Mouse (Mus musculus) urinary bladder, postnatal 10 days (tissue): ENCODE measurements around the gene Polr3b.

Experiments used
- DNase-seq: peaks from one replicate; pipeline ENCODE4 v3.0.0; 2022; ENCODE audit warnings: low spot score

Gene Polr3b

GRCm38 (mm10) chr10:84610783-84611182, 11.3 kb upstream of the Polr3b start:
- DNase-seq, result no peak

DNA sequence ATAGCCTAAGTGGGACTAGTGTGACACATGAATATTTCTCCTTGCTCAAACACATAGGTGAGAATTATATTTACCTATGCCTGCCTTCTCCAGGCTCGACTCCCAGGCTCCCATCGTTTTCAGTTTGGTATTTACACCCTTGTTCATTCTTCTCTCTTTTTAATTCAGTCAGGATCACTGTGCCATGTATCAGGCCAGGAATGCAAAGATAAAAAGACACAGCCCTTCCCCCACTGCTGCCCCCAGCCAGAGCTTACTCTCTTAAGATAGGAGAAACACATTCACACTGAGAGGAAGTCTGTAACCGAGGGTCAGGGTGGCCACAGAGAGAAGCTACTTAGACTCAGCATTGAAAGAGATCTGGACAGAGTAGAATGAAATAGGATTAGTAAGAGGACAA, 10.4 kb upstream of the Polr3b start:
- DNase-seq, result no peak

DNA sequence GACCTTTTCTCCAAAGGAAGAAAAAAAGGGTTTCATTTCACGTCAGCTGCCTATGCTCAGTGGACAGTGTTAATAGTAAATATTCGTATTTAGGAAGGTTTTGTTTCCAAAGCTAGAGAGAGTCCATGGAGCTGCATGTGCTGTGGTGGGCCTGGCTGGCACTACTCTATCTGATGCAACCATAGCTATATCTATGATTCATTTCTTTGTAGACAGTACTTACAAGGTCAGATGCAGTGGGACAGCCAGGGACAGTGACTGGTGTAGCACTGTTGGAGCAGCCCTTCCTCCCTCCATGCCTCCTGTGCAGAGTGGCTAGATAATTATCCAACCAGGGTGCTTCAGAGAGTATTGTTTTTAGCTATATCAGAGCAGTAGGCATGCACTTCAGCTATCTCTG, 9.8 kb upstream of the Polr3b start:
- no peak for DNase-seq

DNA sequence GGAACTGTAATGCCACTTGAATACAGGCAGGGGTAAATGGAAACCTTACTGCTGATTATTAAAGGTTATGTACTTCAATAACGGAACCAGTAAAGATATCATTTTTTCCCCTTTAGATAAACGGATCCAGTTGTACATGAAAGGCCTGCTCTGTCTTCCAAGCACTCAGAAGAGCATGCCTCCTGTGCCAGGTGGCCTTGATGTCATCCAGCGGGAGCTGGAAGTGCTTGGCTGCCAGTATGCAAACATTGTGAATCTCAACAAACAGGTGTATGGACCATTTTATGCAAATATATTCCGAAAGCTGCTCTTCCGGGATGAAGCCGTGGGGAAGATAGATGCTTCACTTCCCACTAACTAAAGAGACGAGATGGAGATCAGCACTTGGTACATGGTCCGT, 8.7 kb upstream of the Polr3b start:
- DNase-seq, result no peak

DNA sequence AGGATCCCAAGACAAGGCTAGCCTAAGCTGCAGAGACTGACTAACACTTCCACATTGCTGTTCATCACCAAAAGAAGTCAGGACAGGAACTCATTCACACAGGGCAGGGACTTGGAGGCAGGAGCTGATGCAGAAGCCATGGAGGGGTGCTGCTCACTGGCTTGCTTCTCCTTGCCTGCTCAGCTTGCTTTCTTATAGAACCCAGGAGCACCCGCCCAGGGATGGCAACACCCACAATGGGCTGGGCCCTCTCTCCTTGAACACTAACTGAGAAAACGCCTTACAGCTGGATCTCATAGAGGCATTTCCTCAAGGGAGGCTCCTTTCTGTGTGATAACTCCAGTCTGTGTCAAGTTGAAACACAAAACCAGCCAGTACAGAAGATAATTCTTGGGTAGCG, 7.0 kb upstream of the Polr3b start:
- no peak for DNase-seq

- no peak for DNase-seq
Observed at GRCm38 (mm10) chr10:84631182-84631581, 9.1 kb downstream of the Polr3b start.

DNA sequence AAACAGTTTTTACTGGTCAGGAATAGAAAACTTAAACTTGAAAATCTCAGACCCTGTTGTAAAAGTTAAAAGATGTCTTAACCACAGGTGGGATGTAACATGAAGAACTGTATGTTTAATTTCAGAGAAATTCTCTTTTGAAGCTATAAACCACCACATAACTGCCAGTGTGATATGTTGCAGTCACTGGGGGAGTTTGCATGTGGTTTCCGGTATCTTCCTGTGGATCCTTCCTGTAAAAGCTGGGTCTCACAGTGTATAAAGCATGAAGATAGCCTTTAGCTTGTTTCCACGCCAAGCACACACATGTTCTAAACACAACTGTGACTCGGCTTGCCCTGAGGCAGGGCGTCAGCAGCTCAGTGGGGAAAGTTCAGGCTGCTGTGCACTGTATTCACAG, 9.9 kb downstream of the Polr3b start:
- no peak for DNase-seq

- no peak for DNase-seq
Observed at GRCm38 (mm10) chr10:84636656-84637055, 14.6 kb downstream of the Polr3b start.

DNA sequence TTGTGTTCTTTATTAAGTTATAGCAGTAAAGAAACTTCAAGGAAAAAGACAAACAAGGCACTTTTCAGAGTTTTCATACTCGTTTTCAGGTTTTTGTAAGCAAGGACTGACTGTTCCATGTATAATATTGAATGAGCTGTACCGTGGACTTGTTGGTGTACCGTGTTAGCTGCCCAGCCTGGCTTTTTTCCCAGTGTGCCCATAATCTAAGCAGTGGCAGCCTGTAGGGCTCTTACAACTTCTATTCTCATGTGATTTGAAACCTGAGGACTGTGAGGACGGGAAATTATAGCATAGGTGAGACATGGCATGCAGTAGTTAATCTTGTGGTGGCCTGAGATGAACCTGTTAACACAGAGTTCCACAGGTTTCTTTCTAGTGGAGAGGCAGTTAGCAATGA, 16.3 kb downstream of the Polr3b start:
- no peak for DNase-seq

GRCm38 (mm10) chr10:84639525-84640287, 17.6 kb downstream of the Polr3b start:
- DNase-seq, result no peak

- DNase-seq, result no peak
Observed at GRCm38 (mm10) chr10:84640861-84641260, 18.8 kb downstream of the Polr3b start.

DNA sequence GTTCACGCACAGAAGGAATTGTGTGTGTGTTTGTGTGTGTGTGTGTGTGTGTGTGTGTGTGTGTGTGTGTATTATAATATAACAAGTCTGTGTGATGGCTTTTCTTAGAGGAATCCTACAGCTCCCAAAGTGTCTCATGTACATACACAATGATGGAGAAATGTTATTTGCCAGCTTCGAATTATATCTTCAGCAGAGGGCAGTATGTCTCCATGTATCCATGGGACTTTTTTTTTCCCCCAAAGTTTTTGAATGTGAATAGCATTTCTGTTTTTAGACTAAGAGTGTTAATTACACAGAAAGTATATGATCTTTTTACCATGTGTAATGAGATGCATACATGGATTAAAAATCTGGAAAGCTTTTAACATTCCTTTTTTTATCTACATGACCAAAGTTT, 19.5 kb downstream of the Polr3b start:
- no peak for DNase-seq

DNA sequence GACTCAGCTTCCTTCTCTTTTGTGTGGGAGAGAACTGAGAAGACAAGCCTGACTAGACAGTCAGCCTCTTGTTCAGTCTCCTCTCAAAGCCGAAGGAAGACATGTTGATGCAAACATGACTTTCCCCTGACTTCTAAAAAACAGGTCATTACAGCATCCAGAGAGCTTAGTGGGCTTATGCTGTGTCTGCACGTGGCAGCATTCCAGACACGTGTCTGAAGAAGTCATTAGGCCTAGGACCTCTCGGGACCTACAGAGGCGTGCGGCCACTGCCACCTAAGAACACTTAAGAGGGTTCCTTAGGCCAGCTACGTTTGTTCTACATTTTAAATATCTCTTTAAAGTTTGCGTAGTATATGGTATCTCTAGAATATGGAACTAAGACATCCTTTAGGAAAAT, 23.8 kb downstream of the Polr3b start:
- DNase-seq, result no peak

- DNase-seq, result no peak
Observed at GRCm38 (mm10) chr10:84646506-84647102, 24.5 kb downstream of the Polr3b start.

GRCm38 (mm10) chr10:84647264-84647663, 25.2 kb downstream of the Polr3b start:
- no peak for DNase-seq

DNA sequence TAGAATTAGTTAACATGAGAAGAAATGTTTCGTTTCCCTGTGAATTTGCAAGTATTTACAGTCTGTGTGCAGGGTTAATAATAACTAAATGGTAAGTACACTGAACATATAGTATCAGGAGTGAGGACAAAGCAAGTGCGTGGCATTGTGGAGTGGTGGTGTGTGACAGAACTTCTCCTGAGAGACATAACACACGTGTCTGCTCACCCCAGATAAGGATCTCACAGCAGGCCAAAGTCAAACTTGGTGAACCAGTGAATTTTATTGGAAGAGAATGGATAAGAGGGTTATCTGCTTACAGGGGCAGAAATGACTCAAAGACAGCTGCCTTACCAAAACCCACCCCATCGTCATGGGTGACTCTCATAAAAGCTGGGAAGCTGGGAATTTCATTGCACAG, 26.8 kb downstream of the Polr3b start:
- DNase-seq, result no peak

DNA sequence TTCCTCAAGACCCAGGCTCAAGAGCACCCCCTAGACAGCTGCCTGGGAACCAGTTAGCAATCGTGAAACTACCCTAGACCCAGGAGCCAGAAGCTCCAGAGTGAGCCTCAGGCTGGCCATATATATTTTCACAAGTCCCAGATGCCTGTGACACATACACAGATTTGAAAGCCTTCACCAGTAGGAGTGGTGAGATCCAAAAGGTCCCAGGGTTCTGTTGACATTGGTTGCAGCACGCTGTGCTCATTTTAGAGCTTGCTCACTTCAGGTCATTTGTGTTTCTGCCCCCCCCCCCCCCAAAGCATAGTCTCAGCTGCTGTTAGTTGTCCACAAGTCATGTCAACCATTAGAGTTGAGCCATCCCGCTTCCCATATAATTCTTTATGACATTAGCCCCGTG, 31.9 kb downstream of the Polr3b start:
- no peak for DNase-seq

DNA sequence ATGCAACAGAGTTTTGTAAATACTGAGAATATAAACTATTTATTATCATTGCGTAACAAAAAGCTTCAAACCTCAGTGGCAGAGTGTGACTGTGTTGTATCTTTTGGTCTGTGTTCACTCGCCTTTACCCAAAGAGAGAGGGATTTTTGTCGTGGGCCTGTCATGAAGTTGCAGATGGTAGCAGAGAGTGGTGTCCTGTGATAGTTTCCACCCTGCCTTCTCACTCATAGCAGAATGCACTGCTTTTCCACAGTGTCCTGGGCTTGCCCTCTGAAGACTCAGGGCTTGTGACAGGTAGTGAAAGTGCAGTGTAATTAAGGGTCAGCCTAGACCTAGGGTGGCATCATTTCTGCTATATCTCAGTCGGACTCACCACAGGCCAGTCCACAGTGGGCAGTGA, 32.6 kb downstream of the Polr3b start:
- no peak for DNase-seq

GRCm38 (mm10) chr10:84656618-84657017, 34.5 kb downstream of the Polr3b start:
- no peak for DNase-seq

GRCm38 (mm10) chr10:84657437-84658087, 35.5 kb downstream of the Polr3b start:
- DNase-seq, result no peak

GRCm38 (mm10) chr10:84658088-84658848, 36.2 kb downstream of the Polr3b start:
- no peak for DNase-seq

DNA sequence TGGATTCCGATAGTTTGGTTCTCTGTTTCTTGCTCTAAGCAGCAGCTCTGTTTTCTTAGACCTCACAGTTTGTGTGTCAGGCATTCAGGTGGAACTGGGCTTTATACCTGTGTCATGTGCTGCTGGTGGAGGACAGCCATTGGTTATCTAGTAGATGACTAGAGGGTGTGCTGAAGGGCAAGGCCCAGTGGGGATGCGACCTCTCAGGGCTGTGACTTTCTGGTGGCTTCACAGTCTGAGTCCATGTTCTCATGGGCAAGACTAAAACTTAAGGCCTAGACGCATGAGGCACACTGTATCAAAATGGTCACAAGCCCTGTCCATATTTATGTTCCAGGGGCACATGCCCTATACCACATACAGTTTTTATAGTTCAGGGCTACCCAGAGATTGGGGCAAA, 37.2 kb downstream of the Polr3b start:
- no peak for DNase-seq

GRCm38 (mm10) chr10:84662138-84662537, 40.0 kb downstream of the Polr3b start:
- DNase-seq, result no peak
